Mouse (Mus musculus) embryo, embryonic 10 days (tissue): ENCODE measurements around the gene Col5a1.

Experiments used
- DNase-seq: peaks from one replicate; pipeline ENCODE4 v3.0.0-alpha.2; 2015; ENCODE audit warnings: low spot score

Col5a1 gene

GRCm38 (mm10) chr2:27886608-27887460, 609 bp downstream of the Col5a1 start:
- peak; percentile 73 for DNase-seq

GRCm38 (mm10) chr2:27887461-27888264, 1.4 kb downstream of the Col5a1 start:
- no peak for DNase-seq

- peak; percentile 58 for DNase-seq
Observed at GRCm38 (mm10) chr2:27888603-27889545, 2.6 kb downstream of the Col5a1 start.

- DNase-seq: no peak
Observed at GRCm38 (mm10) chr2:27891922-27892541, 5.8 kb downstream of the Col5a1 start.

- DNase-seq: no peak
Observed at GRCm38 (mm10) chr2:27893015-27893414, 6.8 kb downstream of the Col5a1 start.

GRCm38 (mm10) chr2:27894986-27895385, 8.8 kb downstream of the Col5a1 start:
- no peak for DNase-seq

GRCm38 (mm10) chr2:27895648-27896047, 9.4 kb downstream of the Col5a1 start:
- no peak for DNase-seq

- no peak for DNase-seq
Observed at GRCm38 (mm10) chr2:27897161-27897560, 10.9 kb downstream of the Col5a1 start.

- DNase-seq: peak; percentile 54
Observed at GRCm38 (mm10) chr2:27899894-27900293, 13.7 kb downstream of the Col5a1 start.

GRCm38 (mm10) chr2:27901076-27901475, 14.9 kb downstream of the Col5a1 start:
- no peak for DNase-seq

- no peak for DNase-seq
Observed at GRCm38 (mm10) chr2:27901525-27902245, 15.5 kb downstream of the Col5a1 start.

GRCm38 (mm10) chr2:27902318-27902717, 16.1 kb downstream of the Col5a1 start:
- no peak for DNase-seq

- no peak for DNase-seq
Observed at GRCm38 (mm10) chr2:27905411-27905810, 19.2 kb downstream of the Col5a1 start.

GRCm38 (mm10) chr2:27910501-27910900, 24.3 kb downstream of the Col5a1 start:
- DNase-seq: no peak

GRCm38 (mm10) chr2:27912546-27913275, 26.5 kb downstream of the Col5a1 start:
- DNase-seq: no peak

- DNase-seq: peak; percentile 37
Observed at GRCm38 (mm10) chr2:27915726-27916125, 29.5 kb downstream of the Col5a1 start.

- DNase-seq: peak; percentile 24
Observed at GRCm38 (mm10) chr2:27916316-27916715, 30.1 kb downstream of the Col5a1 start.

- DNase-seq: no peak
Observed at GRCm38 (mm10) chr2:27917177-27917576, 31.0 kb downstream of the Col5a1 start.

GRCm38 (mm10) chr2:27918106-27918505, 31.9 kb downstream of the Col5a1 start:
- DNase-seq: no peak

- DNase-seq: no peak
Observed at GRCm38 (mm10) chr2:27919309-27919850, 33.2 kb downstream of the Col5a1 start.
